Comparison of ENCODE assay signal across 1 mouse cellular context in the genomic region with DNA sequence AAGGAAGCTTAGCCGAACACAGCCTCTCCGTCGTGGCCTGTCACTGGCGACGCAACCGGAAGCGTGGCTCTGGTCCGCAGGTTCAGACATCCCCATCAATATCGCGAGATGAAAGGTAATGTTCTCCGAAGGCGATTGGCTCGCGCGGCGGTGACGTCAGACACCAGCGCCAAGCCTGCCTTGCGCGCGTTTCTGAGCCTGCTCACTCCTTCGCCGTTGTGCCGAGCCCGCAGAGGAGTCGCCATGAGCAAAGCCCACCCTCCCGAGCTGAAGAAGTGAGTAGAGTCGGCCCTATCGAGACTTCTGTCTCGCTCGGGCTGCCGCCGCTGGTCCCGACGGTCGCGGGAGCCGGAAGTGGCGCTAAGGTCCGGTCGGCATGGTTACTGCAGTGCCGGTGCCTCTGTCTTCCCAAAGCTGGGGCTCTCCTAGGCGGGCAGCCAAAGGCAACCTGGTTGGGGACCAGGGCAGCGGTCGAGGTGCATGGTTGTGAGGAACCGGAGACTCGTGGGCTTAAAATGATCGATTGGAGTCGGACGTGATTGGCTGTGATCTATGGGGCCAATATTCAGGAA.
TF ChIP-seq lines count a peak whose summit lies in the region.

No protein-coding gene starts in this region.

TF ChIP-seq in MEL, 35 proteins besides CTCF, POLR2A, EP300 and RAD21 (continued from another document):
- TF ChIP-seq MYC (IDR thresholded peaks at IDR 0.05; ENCODE audit: low read depth, low read length) (peak; percentile 86; the same call in 1 of the 2 replicates), HCFC1 (IDR thresholded peaks at IDR 0.05; ENCODE audit: low read depth, low read length) (peak; percentile 93), TBP (IDR thresholded peaks at IDR 0.05; ENCODE audit: low read depth, low read length) (peak; percentile 95), UBTF (IDR thresholded peaks at IDR 0.05; ENCODE audit: borderline replicate concordance, insufficient read depth, low read depth, low read length) (no peak), NELFE (IDR thresholded peaks at IDR 0.05; ENCODE audit: low read depth, low read length) (peak; percentile 94), ELF1 (IDR thresholded peaks at IDR 0.05; ENCODE audit: low read depth, low read length) (peak; percentile 89), MAZ (IDR thresholded peaks at IDR 0.05; ENCODE audit: low read depth, low read length) (no peak; the same call in 1 of the 2 replicates), SMC3 (IDR thresholded peaks at IDR 0.05; ENCODE audit: low read depth, low read length) (no peak), MAFK (IDR thresholded peaks at IDR 0.05; ENCODE audit: borderline replicate concordance, low read depth, low read length) (no peak), TAL1 (IDR thresholded peaks at IDR 0.05; ENCODE audit: low read length) (no peak), JUND (IDR thresholded peaks at IDR 0.05; ENCODE audit: low read depth, low read length) (no peak), MXI1 (IDR thresholded peaks at IDR 0.05; ENCODE audit: low read depth, low read length) (peak; percentile 89), BHLHE40 (IDR thresholded peaks at IDR 0.05; ENCODE audit: borderline replicate concordance, low read depth, low read length) (no peak), GATA1 (IDR thresholded peaks at IDR 0.05; ENCODE audit: low read depth, low read length) (peak; percentile 7; the same call in 1 of the 2 replicates), POLR2AphosphoS2 (IDR thresholded peaks at IDR 0.05; ENCODE audit: low read length) (peak; percentile 97; the same call in 1 of the 2 replicates), USF1 (IDR thresholded peaks at IDR 0.05; ENCODE audit: low read depth, low read length) (no peak), MEF2A (IDR thresholded peaks at IDR 0.05; ENCODE audit: extremely low read depth, insufficient replicate concordance, low read depth, low read length, poor library complexity, severe bottlenecking) (no peak), NRF1 (IDR thresholded peaks at IDR 0.05; ENCODE audit: insufficient read depth, low read depth, low read length, poor library complexity, severe bottlenecking) (peak; percentile 61), CHD1 (IDR thresholded peaks at IDR 0.05; ENCODE audit: low read depth, low read length) (no peak), ETS1 (IDR thresholded peaks at IDR 0.05; ENCODE audit: low read depth, low read length) (peak; percentile 20; the same call in 1 of the 2 replicates), E2F4 (IDR thresholded peaks at IDR 0.05; ENCODE audit: borderline replicate concordance, low read depth, low read length) (peak; percentile 83; the same call in 1 of the 2 replicates), ZNF384 (IDR thresholded peaks at IDR 0.05; ENCODE audit: low read depth, low read length) (no peak), TCF12 (IDR thresholded peaks at IDR 0.05; ENCODE audit: low read depth, low read length) (peak; percentile 80), CHD2 (IDR thresholded peaks at IDR 0.05; ENCODE audit: low read length) (peak; percentile 98), POLR2AphosphoS5 (IDR thresholded peaks at IDR 0.05; ENCODE audit: borderline replicate concordance, low read depth, low read length) (peak; percentile 84; the same call in 1 of the 2 replicates), ZC3H11A (IDR thresholded peaks at IDR 0.05; ENCODE audit: low read depth, low read length) (no peak), KAT2A (conservative IDR thresholded peaks at IDR 0.05; ENCODE audit: low read depth, low read length) (peak; percentile 83), GABPA (IDR thresholded peaks at IDR 0.05; ENCODE audit: low read depth, low read length) (no peak), ZMIZ1 (IDR thresholded peaks at IDR 0.05; ENCODE audit: low read depth, low read length) (peak; percentile 79; the same call in 1 of the 2 replicates)
